Mouse (Mus musculus) brown adipose tissue, adult 24 weeks (tissue): Measurements from ENCODE around the gene Zzz3. TPM values are rescaled to one million over a fixed set of nuclear protein-coding genes. Genes with fewer than 3 reads are reported as not detected.

ENCODE experiments used
- H3K27ac ChIP-seq: fragments of 200-500 bp; replicated peaks from 2 replicates; pipeline ENCODE4 v1.5.1; 2012; ENCODE audit warnings: low read depth, mild to moderate bottlenecking, low read length
- H3K4me1 ChIP-seq: fragments of 200-500 bp; 2 replicates; pipeline ENCODE4 v1.6.1; 2012; ENCODE audit warnings: low read length, mixed read lengths; ENCODE audit not compliant: control insufficient read depth, insufficient read depth, insufficient read length
- H3K4me3 ChIP-seq: fragments of 200-500 bp; 2 replicates; pipeline ENCODE4 v1.5.1; 2012; ENCODE audit warnings: low read depth, mild to moderate bottlenecking, low read length, moderate library complexity; ENCODE audit not compliant: insufficient read depth
- polyA plus RNA-seq: library from polyadenylated mRNA; stranded (reverse); fragments of >200 nt; gene quantifications from 2 replicates; pipeline ENCODE4 v1.2.4, GENCODE M21; 2012; ENCODE audit not compliant: missing spikeins, insufficient read depth, insufficient read length

Gene Zzz3
- polyA plus RNA-seq, 1 experiment = 15.2 TPM

GRCm38 (mm10) chr3:152468569-152469041, 73.3 kb downstream of the Zzz3 start:
- Histone ChIP-seq H3K27ac (no peak overlapping the region), H3K4me1 (no peaks in the 10 kb centered on the region), H3K4me3 (no peak overlapping the region)

DNA sequence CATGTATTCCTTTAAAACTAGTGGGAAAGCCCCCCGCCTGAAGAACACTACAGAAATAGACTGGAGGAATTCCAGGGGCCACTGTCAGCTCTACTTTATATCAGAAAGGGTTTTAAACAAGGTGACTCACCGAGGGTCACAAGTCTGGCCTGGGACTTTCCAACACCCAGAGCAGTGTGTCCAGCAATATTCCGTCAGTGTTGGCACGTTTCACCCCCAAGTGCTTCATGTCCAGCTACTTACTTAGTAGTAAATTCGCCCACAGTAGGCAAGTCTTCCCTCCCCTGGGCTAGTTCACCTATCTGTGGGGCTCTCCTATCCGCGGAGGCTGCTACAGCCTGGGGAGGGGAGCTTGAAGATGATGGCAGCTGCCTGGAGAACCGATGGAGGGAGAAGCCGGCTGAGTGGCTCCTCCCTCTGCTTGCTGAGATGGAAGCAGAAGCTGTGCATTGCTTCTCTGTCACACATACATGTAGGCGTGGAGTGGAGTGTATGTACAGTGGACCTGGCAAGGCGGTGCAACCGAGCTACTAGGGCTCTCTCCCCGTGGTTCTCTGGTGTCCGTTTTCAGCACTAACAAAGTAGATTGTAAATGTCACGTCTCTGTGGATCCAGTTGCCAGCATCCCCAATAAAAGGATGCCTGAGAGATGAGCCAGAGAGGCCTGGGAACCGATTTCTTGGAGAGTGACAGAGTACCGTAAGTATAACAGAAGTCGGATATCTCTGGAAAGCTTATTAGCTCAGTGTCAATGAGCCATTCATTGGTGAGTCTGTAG, 74.3 kb downstream of the Zzz3 start:
- no peaks in the 10 kb centered on the region for H3K4me1 ChIP-seq
- H3K27ac ChIP-seq = no peak overlapping the region
- H3K4me3 ChIP-seq = no peak overlapping the region

DNA sequence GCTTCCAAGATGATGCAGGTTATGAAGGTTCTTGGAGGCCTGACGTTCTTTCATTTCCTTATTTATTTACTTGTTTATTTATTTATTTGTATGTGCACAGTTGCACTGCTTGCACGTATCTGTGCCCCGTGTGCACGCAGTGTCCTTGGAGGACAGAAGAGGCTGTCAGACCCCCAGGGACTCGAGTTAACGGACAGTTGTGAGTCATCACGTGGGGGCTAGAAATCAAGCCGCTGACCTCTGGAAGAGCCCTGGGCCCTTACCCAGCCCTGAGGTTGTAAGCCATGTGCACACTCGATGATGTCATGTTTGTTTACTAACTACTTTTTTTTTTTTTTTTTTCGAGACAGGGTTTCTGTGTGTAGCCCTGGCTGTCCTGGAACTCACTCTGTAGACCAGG, 75.1 kb downstream of the Zzz3 start:
- Histone ChIP-seq H3K27ac (no peak overlapping the region), H3K4me3 (no peak overlapping the region), H3K4me1 (no peaks in the 10 kb centered on the region)

- Histone ChIP-seq H3K27ac (no peak overlapping the region), H3K4me1 (no peaks in the 10 kb centered on the region), H3K4me3 (no peak overlapping the region)
Measured at GRCm38 (mm10) chr3:152472676-152473075, 77.4 kb downstream of the Zzz3 start.

DNA sequence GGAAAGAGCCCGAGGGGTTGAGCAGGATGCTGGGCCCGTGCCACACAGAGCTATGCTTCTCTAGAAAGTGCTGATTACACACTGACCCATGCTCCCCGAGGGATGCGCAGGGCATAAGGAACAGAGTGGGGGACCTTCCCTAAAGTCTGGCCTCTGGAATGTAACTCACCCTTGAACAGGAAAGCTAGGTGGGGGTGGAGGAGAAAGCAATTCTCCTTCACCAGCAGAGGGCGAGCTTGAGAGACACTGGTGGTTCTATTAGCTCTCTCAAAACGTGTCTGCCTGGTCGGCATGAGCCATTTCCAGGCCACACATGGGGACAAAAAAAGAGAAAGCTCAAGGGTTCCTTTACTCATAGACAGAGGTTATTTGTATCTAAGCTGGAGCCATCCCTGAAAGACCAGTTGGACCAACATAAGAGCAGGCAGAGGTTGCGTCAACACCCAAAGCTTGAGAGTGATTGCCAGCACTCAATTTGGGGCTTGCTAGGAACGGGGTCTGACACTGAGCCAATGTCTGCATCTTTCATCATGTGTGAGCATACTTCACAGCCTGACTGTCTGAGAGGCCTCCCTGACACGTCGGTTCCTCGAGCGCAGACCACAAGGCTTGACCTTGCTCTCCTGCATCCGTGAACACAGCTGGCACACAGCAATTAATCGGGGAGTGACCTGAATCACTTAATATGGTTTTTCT, 79.5 kb downstream of the Zzz3 start:
- Histone ChIP-seq H3K4me3 (no peak overlapping the region), H3K27ac (no peak overlapping the region), H3K4me1 (no peaks in the 10 kb centered on the region)

- H3K4me3 ChIP-seq = no peak overlapping the region
- H3K27ac ChIP-seq = no peak overlapping the region
- no peaks in the 10 kb centered on the region for H3K4me1 ChIP-seq
Measured at GRCm38 (mm10) chr3:152475278-152475669, 80.0 kb downstream of the Zzz3 start.

DNA sequence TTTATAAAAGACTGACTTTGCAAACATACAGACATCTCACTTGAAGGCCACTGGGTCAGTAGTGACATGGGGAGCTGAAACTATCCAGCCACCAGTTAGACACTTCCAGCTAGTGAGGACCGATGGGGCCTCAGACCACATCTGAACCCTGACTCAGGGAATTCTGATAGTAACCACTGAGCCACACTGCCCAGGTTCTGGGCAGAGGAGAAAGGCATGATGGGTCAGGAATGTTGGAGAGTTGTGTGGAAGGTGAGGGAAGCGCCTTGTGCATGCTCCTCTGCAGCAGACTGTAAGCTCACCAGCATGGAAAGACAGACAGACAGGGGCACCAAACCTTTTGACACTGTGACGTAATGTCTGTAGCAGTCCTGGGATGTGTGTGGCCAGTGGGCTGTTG, 80.6 kb downstream of the Zzz3 start:
- no peaks in the 10 kb centered on the region for H3K4me1 ChIP-seq
- H3K4me3 ChIP-seq = no peak overlapping the region
- H3K27ac ChIP-seq = no peak overlapping the region

DNA sequence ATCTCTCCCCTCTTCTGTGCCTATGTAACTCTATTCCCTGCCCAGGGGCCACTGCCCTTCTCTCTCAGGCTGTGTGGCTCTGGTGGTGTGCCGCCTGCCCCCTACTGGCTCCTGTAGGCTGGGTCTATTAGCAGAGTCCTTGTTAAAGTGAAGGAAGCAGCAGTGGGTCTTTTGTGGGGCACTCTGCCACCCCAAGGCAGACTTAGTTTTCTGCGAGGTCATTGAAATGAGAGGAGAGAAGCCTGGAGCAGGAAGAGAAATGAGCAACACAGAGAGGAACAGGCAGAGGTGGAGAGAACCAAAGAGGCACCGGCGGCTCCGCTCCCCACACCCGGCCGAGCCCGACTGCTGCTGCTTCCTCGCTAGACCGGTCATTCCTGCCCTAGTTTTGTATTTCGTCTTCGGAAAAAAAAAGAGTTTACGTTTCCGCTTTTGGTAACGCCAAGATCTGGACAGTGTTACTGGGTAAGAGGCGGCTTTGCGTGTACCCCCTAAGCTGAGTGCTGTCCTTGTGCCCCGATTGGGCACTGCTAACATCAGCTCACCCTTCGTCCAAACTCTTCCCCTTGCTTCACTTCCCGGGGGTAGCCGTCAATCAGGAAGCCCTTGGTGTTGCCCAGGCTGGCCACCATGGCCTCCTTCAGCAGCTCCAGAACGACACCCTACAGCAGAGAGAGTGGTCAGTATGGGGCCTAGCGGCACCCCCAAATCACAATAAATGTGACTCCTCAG, 82.7 kb downstream of the Zzz3 start:
- no peaks in the 10 kb centered on the region for H3K4me1 ChIP-seq
- H3K27ac ChIP-seq = peak overlapping the region; percentile 55
- peak overlapping the region; percentile 79 for H3K4me3 ChIP-seq

- 0 out of 2 replicates have a peak overlapping the region, but pooled peaks have one; percentile 55 for H3K27ac ChIP-seq
- H3K4me1 ChIP-seq = no peaks in the 10 kb centered on the region
- H3K4me3 ChIP-seq = peak overlapping the region; percentile 79
Measured at GRCm38 (mm10) chr3:152478599-152479435, 83.5 kb downstream of the Zzz3 start.

DNA sequence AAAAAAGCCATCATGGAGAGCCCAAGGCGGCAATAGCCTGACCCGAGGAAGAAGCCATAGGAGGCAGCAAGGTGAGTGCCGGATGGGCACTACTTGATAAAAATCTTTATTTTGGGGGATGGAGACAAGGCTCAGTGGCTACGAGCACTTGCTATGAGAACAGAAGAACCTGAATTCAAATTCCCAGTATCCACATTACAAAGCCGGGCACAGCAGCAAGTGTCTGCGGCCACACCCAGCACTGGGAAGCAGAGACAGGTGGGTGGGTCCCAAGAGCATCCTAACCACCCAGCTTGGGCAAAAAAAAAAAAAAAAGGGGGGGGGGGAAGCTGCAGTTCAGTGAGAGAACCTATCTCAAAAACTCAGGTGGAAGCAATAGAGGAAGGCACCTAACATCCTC, 85.1 kb downstream of the Zzz3 start:
- H3K4me1 ChIP-seq = no peaks in the 10 kb centered on the region

DNA sequence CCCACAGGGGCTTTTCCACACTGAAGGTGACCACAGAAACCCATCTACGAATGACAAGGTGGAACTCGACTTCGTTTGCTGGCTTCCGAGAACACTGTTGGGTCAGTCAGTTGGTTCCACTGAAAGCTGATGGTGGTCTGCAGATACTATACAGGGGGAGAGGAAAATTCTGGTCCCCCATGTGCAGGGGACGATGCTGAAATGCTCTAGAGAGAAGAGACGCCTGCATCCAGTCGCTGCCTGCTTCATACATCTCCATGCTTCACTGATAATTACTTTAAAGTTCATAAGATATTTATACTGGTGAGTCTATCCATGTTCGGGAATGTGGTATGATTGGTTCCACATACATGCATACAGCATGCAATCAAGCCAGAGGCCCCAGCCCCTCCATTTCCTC, 86.9 kb downstream of the Zzz3 start:
- Histone ChIP-seq H3K4me3 (no peak overlapping the region), H3K4me1 (no peaks in the 10 kb centered on the region), H3K27ac (no peak overlapping the region)

More for the DNA sequence above, 85.1 kb downstream of the Zzz3 start:
- Histone ChIP-seq H3K4me3 (no peak overlapping the region), H3K27ac (no peak overlapping the region)

- Histone ChIP-seq H3K4me3 (no peak overlapping the region), H3K27ac (no peak overlapping the region), H3K4me1 (no peaks in the 10 kb centered on the region)
Measured at GRCm38 (mm10) chr3:152483800-152484199, 88.5 kb downstream of the Zzz3 start.

GRCm38 (mm10) chr3:152484206-152484605, 88.9 kb downstream of the Zzz3 start:
- H3K27ac ChIP-seq = no peak overlapping the region
- H3K4me3 ChIP-seq = no peak overlapping the region

DNA sequence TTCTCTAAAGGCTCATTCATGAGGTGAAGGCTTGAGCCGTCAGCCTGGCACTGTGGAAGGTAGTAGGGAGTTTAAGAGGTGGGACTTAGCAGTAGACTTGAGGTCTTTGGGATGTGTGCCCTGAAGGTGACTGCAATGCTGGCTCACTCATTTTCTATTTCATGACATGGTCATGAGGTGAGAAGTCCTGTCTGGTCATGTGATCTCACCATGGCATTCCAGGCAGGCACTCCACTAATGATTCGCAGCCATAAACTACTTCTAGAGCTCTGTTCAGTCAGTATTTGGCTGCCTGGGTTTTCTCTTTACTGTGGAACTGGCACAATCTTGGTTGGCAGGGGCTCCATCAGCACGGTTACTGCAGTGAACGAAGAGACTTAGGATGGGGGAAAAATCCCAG, 93.7 kb downstream of the Zzz3 start:
- Histone ChIP-seq H3K4me1 (no peaks in the 10 kb centered on the region), H3K4me3 (no peak overlapping the region), H3K27ac (no peak overlapping the region)

More at GRCm38 (mm10) chr3:152484206-152484605, 88.9 kb downstream of the Zzz3 start:
- no peaks in the 10 kb centered on the region for H3K4me1 ChIP-seq
